Mouse (Mus musculus) neural tube, embryonic 12.5 days (tissue): ENCODE data around the gene Vmn1r15. TPM values are rescaled to one million over a fixed set of nuclear protein-coding genes. Genes with fewer than 3 reads are reported as not detected.

Source experiments
- ATAC-seq: fragments of 200-750 bp; cut with Nextera tagmentation; 2 replicates; pipeline ENCODE4 v1.8.0; 2017; ENCODE audit warnings: low read depth, mild to moderate bottlenecking, moderate TSS enrichment, moderate library complexity; ENCODE audit not compliant: low FRiP score
- H3K27ac ChIP-seq: fragments of 300-500 bp; sonication (generic); 2 replicates; pipeline ENCODE4 v1.5.1; 2016
- H3K27me3 ChIP-seq: fragments of 300-500 bp; sonication (generic); replicated peaks from 2 replicates; pipeline ENCODE4 v1.6.1; 2016; ENCODE audit warnings: mild to moderate bottlenecking
- H3K36me3 ChIP-seq: fragments of 300-500 bp; sonication (generic); 2 replicates; pipeline ENCODE4 v1.6.1; 2016; ENCODE audit warnings: mild to moderate bottlenecking
- H3K4me1 ChIP-seq: fragments of 300-500 bp; sonication (generic); 2 replicates; pipeline ENCODE4 v1.6.1; 2016
- H3K4me2 ChIP-seq: fragments of 300-500 bp; sonication (generic); replicated peaks from 2 replicates; pipeline ENCODE4 v1.6.1; 2016; ENCODE audit warnings: mild to moderate bottlenecking
- H3K4me3 ChIP-seq: fragments of 300-500 bp; sonication (generic); 2 replicates; pipeline ENCODE4 v1.5.1; 2016
- H3K9ac ChIP-seq: fragments of 300-500 bp; sonication (generic); 2 replicates; pipeline ENCODE4 v1.6.1; 2016; ENCODE audit warnings: mild to moderate bottlenecking
- H3K9me3 ChIP-seq: fragments of 300-500 bp; sonication (generic); 2 replicates; pipeline ENCODE4 v1.6.1; 2016; ENCODE audit warnings: mild to moderate bottlenecking
- WGBS: fragments of 180-500 bp; shearing (Covaris S2); methylation state at CpG from one replicate; pipeline ENCODE4 v1.1.7; 2016; 5-methylcytosine and 5-hydroxymethylcytosine counted together
- polyA plus RNA-seq: library from polyadenylated mRNA; unstranded; fragments of >200 nt; fragmentation: Nextera tagmentation; extraction: Ambion mirVana; gene quantifications from 2 replicates; pipeline ENCODE4 v1.2.1, GENCODE M21; 2016

Gene Vmn1r15
- not detected in 2 replicates for polyA plus RNA-seq

GRCm38 (mm10) chr6:57257652-57258051, at the start of gene Vmn1r15:
Vmn1r15 (plus strand) TSS chr6:57257952.
- Histone ChIP-seq H3K4me2 (no peak within 1 kb of the TSS), H3K9ac (no peak within 1 kb of the TSS), H3K27me3 (no peaks in the 10 kb centered on the region), H3K9me3 (no peaks in the 10 kb centered on the region), H3K36me3 (no peaks in the 10 kb centered on the region), H3K4me3 (no peak within 1 kb of the TSS), H3K27ac (no peak within 1 kb of the TSS), H3K4me1 (no peaks in the 10 kb centered on the region)
- WGBS, result 91% methylated on average over 1 of the region's 1 CpGs
- no peak for ATAC-seq

DNA sequence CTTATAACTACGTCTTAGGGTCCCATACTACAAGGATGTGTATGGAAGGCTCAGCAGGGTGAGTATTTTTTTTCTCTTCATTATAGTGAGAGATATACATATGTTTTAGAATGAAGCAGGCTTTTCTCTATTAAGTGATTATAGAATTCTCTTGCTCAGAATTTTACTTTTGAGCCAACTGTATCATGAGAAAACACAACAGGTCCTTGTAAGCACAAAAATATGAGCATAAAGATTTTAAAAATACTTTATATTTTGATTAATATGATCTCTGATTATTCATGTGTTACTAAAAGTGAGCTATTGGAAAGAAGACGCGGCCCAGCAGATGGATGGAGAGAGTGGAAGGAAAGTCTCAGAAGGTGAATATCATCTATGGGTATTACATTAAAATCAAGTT, 26.4 kb upstream of the Vmn1r15 start, which contains the start of gene Vmn1r14:
Gene Vmn1r14 (plus strand): TSS at position 301 of the 400 bp plus-strand sequence.
- Histone ChIP-seq H3K9ac (no peak within 1 kb of the TSS), H3K9me3 (no peaks in the 10 kb centered on the region), H3K4me2 (no peak within 1 kb of the TSS), H3K4me1 (no peaks in the 10 kb centered on the region), H3K27me3 (no peaks in the 10 kb centered on the region), H3K36me3 (no peaks in the 10 kb centered on the region), H3K4me3 (no peak within 1 kb of the TSS), H3K27ac (no peak within 1 kb of the TSS)
- no peak for ATAC-seq
- 90% methylated on average over 3 of the region's 3 CpGs for whole genome bisulfite sequencing

DNA sequence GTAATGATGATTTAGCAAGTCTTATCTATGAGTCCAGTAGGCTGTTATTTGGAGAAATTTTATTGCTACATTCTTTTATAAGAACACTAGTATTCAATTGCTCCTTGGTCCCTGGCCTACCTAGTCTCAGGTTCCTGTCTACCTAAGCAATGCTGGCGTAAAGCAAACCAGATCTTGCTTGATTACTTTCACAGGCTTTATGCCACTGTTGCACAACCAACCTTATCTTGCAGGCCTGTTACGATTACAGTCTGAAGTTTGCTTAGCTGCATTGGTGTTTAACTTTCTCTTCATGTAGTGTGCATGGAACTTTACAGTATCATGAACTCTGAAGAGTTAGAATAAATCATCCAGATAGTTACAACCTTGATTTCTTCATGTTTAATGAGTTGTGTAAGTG, 3.2 kb downstream of the Vmn1r15 start:
- Histone ChIP-seq H3K36me3 (no peaks in the 10 kb centered on the region), H3K9ac (no peak overlapping the region), H3K27me3 (no peaks in the 10 kb centered on the region), H3K4me2 (no peak overlapping the region), H3K27ac (no peak overlapping the region), H3K4me1 (no peaks in the 10 kb centered on the region), H3K4me3 (no peak overlapping the region), H3K9me3 (no peaks in the 10 kb centered on the region)
- WGBS, result 93% methylated on average over 2 of the region's 2 CpGs
- no peak for ATAC-seq

- Histone ChIP-seq H3K4me3 (no peak overlapping the region), H3K9me3 (no peaks in the 10 kb centered on the region), H3K27me3 (no peaks in the 10 kb centered on the region), H3K27ac (no peak overlapping the region), H3K36me3 (no peaks in the 10 kb centered on the region), H3K4me1 (no peaks in the 10 kb centered on the region), H3K4me2 (no peak overlapping the region), H3K9ac (no peak overlapping the region)
- 80% methylated on average over 3 of the region's 3 CpGs for WGBS
- no peak for ATAC-seq
Measured at GRCm38 (mm10) chr6:57271881-57272280, 14.1 kb downstream of the Vmn1r15 start.

GRCm38 (mm10) chr6:57272517-57272916, 14.8 kb downstream of the Vmn1r15 start:
- Histone ChIP-seq H3K9ac (no peak overlapping the region), H3K27me3 (no peaks in the 10 kb centered on the region), H3K4me3 (no peak overlapping the region), H3K4me1 (no peaks in the 10 kb centered on the region), H3K4me2 (no peak overlapping the region), H3K9me3 (no peaks in the 10 kb centered on the region), H3K36me3 (no peaks in the 10 kb centered on the region), H3K27ac (no peak overlapping the region)
- no peak for ATAC-seq

- no peak for ATAC-seq
- Histone ChIP-seq H3K27ac (no peak overlapping the region), H3K9ac (no peak overlapping the region), H3K4me3 (no peak overlapping the region), H3K4me2 (no peak overlapping the region), H3K36me3 (no peaks in the 10 kb centered on the region), H3K27me3 (no peaks in the 10 kb centered on the region), H3K4me1 (no peaks in the 10 kb centered on the region), H3K9me3 (no peaks in the 10 kb centered on the region)
Measured at GRCm38 (mm10) chr6:57278952-57279351, 21.2 kb downstream of the Vmn1r15 start.

Other genes with a start within 250 kb of the Vmn1r15 start
- not detected in 2 replicates for gene Vmn1r7, start 232.6 kb upstream of the Vmn1r15 start, polyA plus RNA-seq
- gene Vmn1r8, start 225.7 kb upstream of the Vmn1r15 start, polyA plus RNA-seq, result not detected in 2 replicates
- gene Vmn1r9, start 191.2 kb upstream of the Vmn1r15 start, polyA plus RNA-seq, result not detected in 2 replicates
- gene Vmn1r10, start 148.5 kb upstream of the Vmn1r15 start, polyA plus RNA-seq, result not detected in 2 replicates
- gene Vmn1r11, start 124.5 kb upstream of the Vmn1r15 start, polyA plus RNA-seq, result not detected in 2 replicates
- gene Vmn1r12, start 101.0 kb upstream of the Vmn1r15 start, polyA plus RNA-seq, result not detected in 2 replicates
- gene Vmn1r13, start 54.7 kb upstream of the Vmn1r15 start, polyA plus RNA-seq, result not detected in 2 replicates
- gene Vmn1r14, start 26.3 kb upstream of the Vmn1r15 start, polyA plus RNA-seq, result not detected in 2 replicates
- not detected in 2 replicates for gene Vmn1r16, start 71.5 kb downstream of the Vmn1r15 start, polyA plus RNA-seq
- not detected in 2 replicates for gene Vmn1r17, start 105.8 kb downstream of the Vmn1r15 start, polyA plus RNA-seq
- not detected in 2 replicates for gene Vmn1r18, start 137.8 kb downstream of the Vmn1r15 start, polyA plus RNA-seq
- gene Vmn1r19, start 145.8 kb downstream of the Vmn1r15 start, polyA plus RNA-seq, result not detected in 2 replicates
- gene Vmn1r20, start 171.0 kb downstream of the Vmn1r15 start, polyA plus RNA-seq, result not detected in 2 replicates